Mouse (Mus musculus) bone marrow macrophage, adult 2 months (primary cell): ENCODE results near the gene Tmbim1.

ENCODE experiments used
- CTCF ChIP-seq: IDR thresholded peaks from 2 replicates; pipeline ENCODE4 v1.5.1; 2012; ENCODE audit warnings: low read depth, mild to moderate bottlenecking, low read length, moderate library complexity
- POLR2A ChIP-seq: IDR thresholded peaks from 2 replicates; pipeline ENCODE4 v1.6.1; 2012; ENCODE audit warnings: mild to moderate bottlenecking, low read depth, low read length, borderline replicate concordance

DNA sequence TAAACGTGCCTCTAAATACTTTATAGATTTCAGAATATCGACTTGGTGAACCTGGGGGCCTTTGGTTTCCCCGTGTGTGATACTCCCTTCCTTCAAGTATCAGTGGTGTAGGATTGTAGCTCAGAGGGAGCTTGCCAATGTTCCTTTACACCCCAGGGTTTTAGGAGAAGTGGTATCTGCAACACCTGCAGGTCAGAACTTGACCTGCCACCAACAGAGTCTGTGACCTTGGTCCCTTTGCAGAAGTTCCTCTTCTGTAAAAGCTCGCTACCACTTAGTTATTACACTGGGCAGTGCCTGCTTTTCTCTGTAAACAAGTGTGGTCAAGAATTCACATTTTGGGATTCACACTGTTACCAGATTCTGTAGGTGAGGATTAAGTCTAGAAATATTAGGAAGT, 55.3 kb downstream of the Tmbim1 start:
- TF ChIP-seq CTCF, result no peak
- no peak for TF ChIP-seq POLR2A
